Mouse (Mus musculus): ENCODE results near the gene Gm49711.
"Not testable (repeated sequence)": the region's sequence is repeated elsewhere in the genome, so short reads cannot be mapped to it uniquely, and the experiment has no call there.

Gene Gm49711

DNA sequence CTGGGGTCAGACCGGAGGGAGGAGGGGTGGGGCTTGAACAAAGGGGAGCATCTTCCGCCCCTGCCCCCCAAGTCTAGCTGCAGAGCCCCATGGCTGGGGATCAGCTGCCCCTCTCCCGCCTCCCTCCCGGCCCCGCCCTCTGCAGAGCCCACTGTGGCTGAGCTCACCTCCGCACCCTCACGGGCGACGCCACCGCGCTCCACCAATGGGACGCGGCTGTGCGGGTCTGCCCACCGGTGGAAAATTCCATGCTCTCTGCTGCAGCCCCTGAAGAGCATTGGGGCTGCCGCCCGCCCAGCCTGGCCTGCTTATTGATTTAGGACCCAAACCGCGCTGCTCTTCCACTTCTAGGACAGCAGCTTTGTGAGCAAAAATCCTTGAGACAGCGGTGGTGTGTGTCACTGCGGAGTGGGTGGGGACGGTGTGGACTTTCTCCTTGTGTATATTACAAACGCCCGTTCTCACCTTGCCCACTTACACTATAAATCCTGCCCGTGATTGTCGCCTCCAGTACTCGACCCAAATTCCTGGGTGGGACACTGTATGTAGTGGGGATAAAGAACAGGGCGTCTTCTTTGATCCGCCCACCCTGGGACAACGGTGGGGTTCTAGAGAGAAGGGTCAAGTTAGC lies 100.5 kb downstream of the Gm49711 start:
- in situ Hi-C loops (cut with MboI; ENCODE audit: unreplicated experiment in 2 of 2) = no loop called here

DNA sequence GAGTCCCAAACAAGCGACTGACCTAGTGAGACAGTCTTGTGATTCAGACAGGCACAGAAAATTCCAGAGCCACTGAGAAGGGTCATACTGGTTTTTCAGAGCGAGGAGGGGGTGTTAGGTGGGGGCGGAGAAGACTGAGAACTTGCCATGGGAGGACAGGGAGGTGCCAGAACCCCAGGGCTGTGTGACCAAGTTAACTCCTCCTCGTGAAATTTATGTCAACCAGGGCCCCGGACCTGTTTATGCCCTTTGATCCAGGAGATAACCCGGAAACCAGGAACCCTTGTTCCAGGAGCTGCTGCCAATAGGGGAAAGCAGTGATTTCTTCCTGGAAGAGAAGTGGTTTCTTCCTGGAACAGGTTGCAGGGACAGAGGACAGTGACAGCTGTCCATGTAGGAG lies 101.0 kb downstream of the Gm49711 start:
- in situ Hi-C loops (cut with MboI; ENCODE audit: unreplicated experiment in 2 of 2) = no loop called here

DNA sequence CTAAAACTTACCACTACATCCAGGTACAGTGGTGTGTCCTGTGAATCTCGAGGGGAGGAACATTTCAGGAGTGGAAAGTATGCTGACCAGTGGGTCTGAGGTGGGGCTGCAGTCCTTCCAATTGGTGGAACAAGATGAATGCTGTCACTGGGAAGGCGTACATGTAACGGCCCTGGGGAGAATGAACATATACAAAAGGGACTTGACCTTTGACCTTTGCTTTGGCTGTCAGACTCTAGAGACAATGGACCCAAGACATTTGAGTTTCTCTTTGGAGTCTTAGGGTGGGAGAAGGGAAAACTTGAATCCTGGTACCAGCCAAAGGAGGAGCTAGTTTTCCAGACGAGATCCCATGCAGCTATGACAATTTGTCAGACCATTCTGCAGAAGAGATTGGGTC lies 104.2 kb downstream of the Gm49711 start:
- in situ Hi-C loops (cut with MboI; ENCODE audit: unreplicated experiment in 2 of 2) = no loop called here

GRCm38 (mm10) chr16:92163545-92163944 lies 105.4 kb downstream of the Gm49711 start:
- in situ Hi-C loops (cut with MboI; ENCODE audit: unreplicated experiment in 2 of 2) = no loop called here

DNA sequence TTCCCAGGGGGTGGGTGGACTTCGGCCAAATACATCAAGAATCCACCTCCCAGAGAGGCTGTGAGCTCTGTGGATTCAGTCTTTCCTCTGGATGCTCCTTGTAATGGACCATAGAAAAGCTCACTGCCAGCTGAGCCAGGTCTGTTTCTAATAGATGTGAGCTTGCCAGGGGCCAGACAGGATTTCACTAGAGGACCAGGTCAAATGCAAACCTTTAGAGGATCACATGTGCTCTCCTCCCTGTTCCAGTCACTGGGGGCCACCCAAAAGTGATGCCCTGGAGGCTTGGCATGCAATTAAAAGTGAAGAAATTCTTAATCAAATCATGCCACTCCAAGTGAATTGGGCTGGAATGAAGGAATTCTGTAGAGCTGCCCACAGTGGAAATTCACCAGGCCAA lies 117.9 kb downstream of the Gm49711 start:
- in situ Hi-C loops (cut with MboI; ENCODE audit: unreplicated experiment in 2 of 2) = no loop called here

GRCm38 (mm10) chr16:92177718-92178117 lies 119.6 kb downstream of the Gm49711 start:
- in situ Hi-C loops (cut with MboI; ENCODE audit: unreplicated experiment in 2 of 2) = no loop called here

DNA sequence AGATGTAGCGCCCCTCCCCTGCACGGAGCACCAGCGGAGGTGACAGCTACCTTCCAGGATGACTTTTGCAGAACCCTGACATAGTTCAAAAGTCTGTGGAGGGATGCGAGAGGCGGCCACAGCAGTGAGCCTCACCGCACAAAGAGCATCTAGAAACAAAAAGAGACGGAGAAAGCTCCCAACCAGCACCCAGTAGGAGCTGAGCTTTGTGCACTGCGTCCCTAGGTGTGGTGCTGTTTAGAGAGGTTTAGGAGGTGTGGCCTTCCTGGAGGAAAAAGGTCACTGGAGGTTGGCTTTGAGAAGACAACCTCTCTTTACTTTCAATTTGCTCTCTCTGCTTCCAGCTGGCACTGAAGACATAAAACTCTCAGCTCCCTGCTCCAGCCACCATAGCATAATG lies 121.2 kb downstream of the Gm49711 start:
- in situ Hi-C loops (cut with MboI; ENCODE audit: unreplicated experiment in 2 of 2) = no loop called here

- in situ Hi-C loops (cut with MboI; ENCODE audit: unreplicated experiment in 2 of 2) = no loop called here
Observed at GRCm38 (mm10) chr16:92183477-92183876, 125.4 kb downstream of the Gm49711 start.

GRCm38 (mm10) chr16:92190603-92191002 lies 132.5 kb downstream of the Gm49711 start:
- in situ Hi-C loops (cut with MboI; ENCODE audit: unreplicated experiment in 2 of 2) = no loop called here

DNA sequence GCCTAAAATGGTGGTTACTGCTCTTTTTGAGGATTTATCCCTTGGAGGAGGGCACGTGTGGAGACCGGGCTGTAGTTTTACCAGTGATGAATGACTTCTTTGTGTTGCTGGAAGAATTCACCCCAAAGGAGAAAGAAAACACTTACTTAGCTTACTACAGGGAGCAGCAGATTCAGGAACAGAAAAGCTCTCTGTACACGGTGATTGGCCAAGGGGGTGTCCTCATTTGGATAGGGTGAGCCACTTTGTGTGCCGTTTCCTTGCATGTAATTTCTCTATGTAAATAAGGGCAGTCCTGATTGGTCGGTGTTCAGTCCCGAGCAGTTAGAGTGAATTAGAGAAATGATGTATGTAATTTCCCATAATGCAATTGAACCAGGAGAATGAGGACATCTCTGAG lies 137.0 kb downstream of the Gm49711 start:
- in situ Hi-C loops (cut with MboI; ENCODE audit: unreplicated experiment in 2 of 2) = no loop called here

DNA sequence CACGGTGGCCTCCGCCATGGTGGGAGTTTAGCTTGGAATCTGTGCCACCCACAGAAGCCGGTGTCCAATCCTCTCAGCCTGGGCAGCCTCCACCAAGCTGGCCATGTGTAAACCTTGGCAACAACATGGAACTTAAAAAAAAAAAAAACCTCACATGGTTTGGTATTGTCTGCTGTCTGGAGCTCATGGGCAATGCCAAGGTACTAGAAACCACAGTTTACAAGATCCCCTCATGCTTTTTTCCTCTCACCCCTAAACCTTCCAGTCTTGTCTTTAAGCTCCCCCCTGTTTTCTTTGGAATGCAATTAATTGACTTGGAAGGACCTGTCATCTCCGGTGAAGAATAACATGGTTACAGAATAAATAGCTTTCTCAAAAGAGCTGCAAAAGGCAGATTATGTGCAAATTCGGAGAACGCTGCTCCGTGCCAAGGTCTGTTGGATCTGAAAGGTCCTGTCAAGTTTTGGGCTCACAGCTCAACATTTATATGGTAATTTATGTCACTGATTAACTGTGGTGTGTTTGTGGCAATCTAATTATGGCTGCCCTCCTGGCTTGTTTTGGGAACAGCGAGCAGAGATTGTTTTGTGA lies 138.7 kb downstream of the Gm49711 start:
- in situ Hi-C loops (cut with MboI; ENCODE audit: unreplicated experiment in 2 of 2) = no loop called here

- in situ Hi-C loops (cut with MboI; ENCODE audit: unreplicated experiment in 2 of 2) = no loop called here
Observed at GRCm38 (mm10) chr16:92200615-92201014, 142.5 kb downstream of the Gm49711 start.

GRCm38 (mm10) chr16:92203599-92203998 lies 145.5 kb downstream of the Gm49711 start:
- in situ Hi-C loops (cut with MboI; ENCODE audit: unreplicated experiment in 2 of 2) = no loop called here

- in situ Hi-C loops (cut with MboI; ENCODE audit: unreplicated experiment in 2 of 2) = no loop called here
Observed at GRCm38 (mm10) chr16:92209291-92209781, 151.2 kb downstream of the Gm49711 start.

DNA sequence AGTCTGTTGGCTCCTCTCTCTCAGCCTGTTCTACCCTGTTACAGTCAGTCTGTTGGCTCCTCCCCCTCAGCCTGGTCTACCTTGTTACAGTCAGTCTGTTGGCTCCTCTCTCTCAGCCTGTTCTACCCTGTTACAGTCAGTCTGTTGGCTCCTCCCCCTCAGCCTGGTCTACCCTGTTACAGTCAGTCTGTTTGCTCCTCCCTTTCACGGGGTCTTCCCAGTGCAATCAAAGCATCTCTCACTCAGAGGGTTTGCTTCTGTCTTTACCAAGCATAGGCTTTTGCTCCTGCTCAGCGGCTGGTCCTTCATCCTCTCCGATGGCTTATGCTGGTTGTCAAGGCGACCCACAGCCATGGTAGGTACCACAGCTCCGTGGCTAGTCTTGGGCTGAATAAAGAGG lies 152.2 kb downstream of the Gm49711 start:
- in situ Hi-C loops (cut with MboI; ENCODE audit: unreplicated experiment in 2 of 2) = not testable (repeated sequence)

DNA sequence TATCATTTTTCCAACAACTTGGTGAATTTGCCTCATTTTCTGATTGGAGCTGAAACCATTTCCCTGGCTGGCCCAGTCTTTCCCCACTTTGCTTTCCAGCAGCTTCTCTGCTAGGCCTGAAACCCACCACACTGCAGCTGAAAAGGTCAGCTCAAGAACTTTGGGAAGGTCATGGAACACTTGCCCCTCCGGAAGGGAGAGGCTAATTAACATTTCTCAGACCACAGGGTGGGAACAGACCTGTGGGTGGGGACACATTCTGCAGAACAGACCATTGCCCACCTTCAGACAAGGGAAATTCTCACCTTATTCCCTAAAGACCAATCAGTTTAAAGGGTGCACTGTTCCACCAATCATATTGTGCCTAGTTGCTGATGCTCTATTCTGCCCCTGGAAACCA lies 155.8 kb downstream of the Gm49711 start:
- in situ Hi-C loops (cut with MboI; ENCODE audit: unreplicated experiment in 2 of 2) = not testable (repeated sequence)

DNA sequence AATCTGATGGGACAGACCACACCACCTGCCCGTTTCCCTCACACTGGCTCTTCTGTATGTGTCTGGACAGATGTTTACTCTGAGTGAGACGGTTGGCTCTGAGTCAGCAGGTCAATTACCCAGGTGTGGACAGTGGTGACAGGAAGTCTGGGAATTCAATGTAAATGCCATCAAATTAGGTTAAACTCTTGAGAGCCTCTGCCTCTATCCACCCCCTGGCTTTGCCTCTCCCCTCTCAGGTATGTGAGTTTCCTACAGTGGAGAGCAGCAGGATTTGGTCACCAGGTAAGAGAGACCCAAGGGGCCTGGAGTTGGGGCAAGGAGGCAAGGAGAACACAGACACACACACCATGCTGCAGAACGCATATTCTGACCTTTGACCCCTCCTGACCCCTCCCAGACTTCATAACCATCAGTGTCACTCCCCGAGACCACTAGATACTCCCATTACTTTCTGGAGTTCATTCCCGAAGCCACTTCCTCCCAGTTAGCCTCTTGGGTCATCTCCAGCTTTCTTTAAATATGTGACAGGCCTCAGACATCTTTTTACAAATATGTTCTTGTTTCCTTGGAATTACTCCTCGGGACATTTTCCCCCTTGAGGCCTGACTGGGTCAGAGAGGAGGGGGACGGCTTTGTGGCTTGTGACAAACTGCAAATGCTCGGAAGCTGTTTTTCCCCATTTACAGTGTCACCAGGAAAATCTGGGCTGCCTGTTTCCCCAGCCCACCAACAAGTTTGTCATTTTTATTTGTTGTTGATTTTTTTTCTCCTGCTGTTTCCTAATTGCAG lies 157.7 kb downstream of the Gm49711 start:
- in situ Hi-C loops (cut with MboI; ENCODE audit: unreplicated experiment in 2 of 2) = no loop called here

DNA sequence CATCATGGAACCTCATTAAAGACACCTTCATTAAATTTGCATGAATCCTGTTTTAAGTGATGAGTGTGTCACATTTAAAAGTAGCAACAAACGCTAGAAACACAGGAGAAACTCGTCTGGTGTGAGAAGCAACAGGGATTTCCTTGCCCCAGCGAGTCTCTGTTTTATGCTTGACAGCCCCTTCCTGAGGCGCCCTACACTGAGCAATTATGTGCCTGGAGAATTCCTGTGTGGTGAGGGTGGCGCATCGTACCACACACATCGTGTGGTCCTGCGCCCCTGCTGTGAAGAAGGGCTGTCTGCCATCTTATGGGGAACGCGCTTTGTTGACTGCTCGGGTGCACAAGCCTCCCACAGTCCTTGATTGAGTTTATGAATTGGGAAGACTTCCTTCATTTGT lies 162.6 kb downstream of the Gm49711 start:
- in situ Hi-C loops (cut with MboI; ENCODE audit: unreplicated experiment in 2 of 2) = no loop called here

DNA sequence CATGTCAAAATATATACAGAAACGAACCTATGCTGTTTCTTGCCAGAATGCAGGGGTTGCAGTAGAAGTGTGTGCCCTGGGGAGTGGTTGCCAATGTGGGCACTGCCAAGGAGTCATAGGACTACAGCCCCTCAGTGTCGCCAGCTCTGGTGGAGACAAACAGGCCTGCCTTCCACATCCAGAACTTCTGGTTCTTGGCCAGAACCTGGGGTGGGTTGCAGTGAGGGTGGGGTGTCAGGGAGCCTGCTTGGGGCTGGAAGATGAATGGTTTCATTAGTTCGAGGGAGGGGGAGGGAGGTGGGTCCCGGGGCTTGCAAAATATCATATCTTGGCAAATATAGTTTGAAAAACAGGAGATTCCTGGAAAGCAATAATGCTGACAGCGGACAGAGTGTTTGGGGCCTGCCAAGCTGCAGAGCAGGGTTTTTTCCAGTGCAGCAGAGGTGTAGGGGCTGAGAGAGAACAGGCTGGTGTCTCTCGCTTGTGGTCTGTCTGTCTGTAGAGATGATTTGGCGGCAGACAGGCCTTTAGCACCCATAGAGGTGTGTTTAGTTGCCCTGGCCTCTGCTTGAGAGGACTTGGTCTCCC lies 170.3 kb downstream of the Gm49711 start:
- in situ Hi-C loops (cut with MboI; ENCODE audit: unreplicated experiment in 2 of 2) = no loop called here

DNA sequence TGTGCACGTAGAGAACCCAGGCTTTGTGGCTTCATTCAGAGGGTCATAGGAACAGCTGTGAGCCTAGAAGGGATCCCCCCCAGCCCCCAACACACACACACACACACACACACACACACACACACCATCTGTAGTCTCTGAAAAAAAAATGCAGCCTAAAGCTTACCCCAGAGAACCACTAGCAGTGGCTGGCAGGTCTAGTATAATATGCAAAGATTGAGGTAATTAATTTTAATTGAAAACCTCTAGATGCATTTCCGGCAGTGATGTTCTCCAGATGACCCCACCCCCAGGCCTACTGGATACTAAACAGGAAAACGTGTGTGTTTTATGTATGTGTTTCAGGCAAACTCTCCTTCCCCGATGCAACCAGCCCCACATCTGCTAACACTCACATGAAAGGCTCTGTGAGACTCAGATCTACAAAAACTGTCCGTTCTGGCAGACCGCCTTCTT lies 172.4 kb downstream of the Gm49711 start:
- in situ Hi-C loops (cut with MboI; ENCODE audit: unreplicated experiment in 2 of 2) = no loop called here

DNA sequence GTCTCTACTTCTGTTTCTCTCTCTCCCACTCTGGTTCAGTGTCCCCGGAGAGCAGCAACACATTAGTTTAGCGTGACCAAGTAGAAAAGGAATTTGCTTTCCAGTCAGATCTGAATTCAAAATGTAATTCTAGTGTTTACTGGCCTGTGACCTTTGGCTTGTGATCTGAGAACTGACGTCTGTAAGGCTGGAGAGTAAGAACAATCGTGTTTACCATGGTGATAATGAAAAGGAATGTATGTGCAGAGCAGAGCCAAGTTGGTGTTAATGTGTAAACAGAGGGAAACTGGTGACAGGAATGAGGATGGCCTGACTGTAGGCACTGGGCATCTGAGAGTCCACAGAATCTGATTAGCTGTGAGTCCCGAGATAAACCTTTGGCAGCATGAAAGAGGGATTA lies 176.4 kb downstream of the Gm49711 start:
- in situ Hi-C loops (cut with MboI; ENCODE audit: unreplicated experiment in 2 of 2) = no loop called here

Data from v-Abl transformed pro-B cells (cell line).